In genomic region chr2:156494465-156494864, GRCm38 (mm10) we compare ENCODE assay signal across 14 mouse cellular contexts. TPM values are rescaled to one million over a fixed set of nuclear protein-coding genes. Genes with fewer than 3 reads are reported as not detected.
DNase-seq lines count a peak whose midpoint lies in the region; ATAC-seq lines count a peak whose summit lies in the region.
"Had no signal": no experiment of that assay in that cellular context is flagged by ENCODE, and none has a peak within 500 bp of the region (broad histone marks: within the 10 kb centered on the region; RNA-seq: fewer than 3 reads in every experiment).

No protein-coding gene starts in this region.

- no peak for DNase-seq in heart, embryonic 10.5 days (ENCODE audit: low spot score)
- no peak for DNase-seq in heart, adult 11 months
- no peak for DNase-seq in neural tube, embryonic 11.5 days (ENCODE audit: low spot score)
- no peak for DNase-seq in spleen, postnatal 14 days (ENCODE audit: low spot score in 2 of 2)
- no peak for DNase-seq in cerebellum, postnatal 10 days
- DNase-seq: heart, adult 18-20 months; layer of hippocampus, postnatal 36 days; thymus, postnatal 4 days had no signal

- no peak overlapping the region for H3K4me2 ChIP-seq in neural tube, embryonic 11.5 days (ENCODE audit: low read depth)
- no peak overlapping the region for H3K4me2 ChIP-seq in neural tube, embryonic 15.5 days
- no peak overlapping the region for H3K4me2 ChIP-seq in intestine, embryonic 16.5 days (ENCODE audit: low read depth, low read length)
- H3K4me2 ChIP-seq: embryonic facial prominence, embryonic 15.5 days; kidney, embryonic 15.5 days had no signal

- no peak for ATAC-seq in neural tube, embryonic 11.5 days (ENCODE audit: insufficient read depth, low FRiP score, low TSS enrichment)
- ATAC-seq in neural tube, embryonic 15.5 days (ENCODE audit: low FRiP score) = no peak
- ATAC-seq in intestine, embryonic 16.5 days = peak; percentile 36; the same call in 1 of the 2 replicates
- peak; percentile 25 for ATAC-seq in megakaryocyte-erythroid progenitor cell, adult 5-6 weeks (replicated peaks; ENCODE audit: low FRiP score, low TSS enrichment, poor library complexity, severe bottlenecking)
- ATAC-seq: activated CD4-positive, CD25-positive, alpha-beta regulatory T cell, adult 4 months had no signal

- H3K9ac ChIP-seq in neural tube, embryonic 11.5 days (ENCODE audit: low read length) = no peak overlapping the region
- no peak overlapping the region for H3K9ac ChIP-seq in neural tube, embryonic 15.5 days (replicated peaks)
- H3K9ac ChIP-seq in intestine, embryonic 16.5 days (ENCODE audit: low read depth, low read length) = no peak overlapping the region
- H3K9ac ChIP-seq: embryonic facial prominence, embryonic 15.5 days; kidney, embryonic 15.5 days had no signal

- no peak overlapping the region for H3K4me3 ChIP-seq in heart, embryonic 10.5 days
- no peak overlapping the region for H3K4me3 ChIP-seq in neural tube, embryonic 11.5 days (ENCODE audit: low read depth, low read length)
- H3K4me3 ChIP-seq in neural tube, embryonic 15.5 days (replicated peaks) = no peak overlapping the region
- no peak overlapping the region for H3K4me3 ChIP-seq in intestine, embryonic 16.5 days (ENCODE audit: low read length)
- H3K4me3 ChIP-seq: embryonic facial prominence, embryonic 15.5 days; kidney, embryonic 15.5 days had no signal

- H3K36me3 ChIP-seq in heart, embryonic 10.5 days = peaks cover 13% of the 10 kb centered on the region
- no peaks in the 10 kb centered on the region; the same call in 1 of the 2 replicates for H3K36me3 ChIP-seq in neural tube, embryonic 11.5 days (ENCODE audit: control insufficient read depth, insufficient read depth, low read length)
- H3K36me3 ChIP-seq in neural tube, embryonic 15.5 days = peaks cover 47% of the 10 kb centered on the region
- H3K36me3 ChIP-seq in intestine, embryonic 16.5 days (ENCODE audit: control insufficient read depth, insufficient read depth, low read length) = peaks cover 3% of the 10 kb centered on the region; the same call in 1 of the 2 replicates

- no peaks in the 10 kb centered on the region for H3K27me3 ChIP-seq in heart, embryonic 10.5 days (ENCODE audit: insufficient read depth, poor library complexity, severe bottlenecking)
- H3K27me3 ChIP-seq in neural tube, embryonic 11.5 days (ENCODE audit: control insufficient read depth, insufficient read depth, low read length) = no peaks in the 10 kb centered on the region
- H3K27me3 ChIP-seq in neural tube, embryonic 15.5 days (replicated peaks) = no peaks in the 10 kb centered on the region
- no peaks in the 10 kb centered on the region for H3K27me3 ChIP-seq in intestine, embryonic 16.5 days (replicated peaks; ENCODE audit: control insufficient read depth, insufficient read depth, low read length)
- H3K27me3 ChIP-seq: embryonic facial prominence, embryonic 15.5 days; kidney, embryonic 15.5 days had no signal

- WGBS in heart, embryonic 10.5 days = 72% methylated on average over 9 of the region's 9 CpGs
- WGBS in neural tube, embryonic 11.5 days = 79% methylated on average over 9 of the region's 9 CpGs
- WGBS in neural tube, embryonic 15.5 days = 85% methylated on average over 9 of the region's 9 CpGs
- WGBS in intestine, embryonic 16.5 days = 84% methylated on average over 9 of the region's 9 CpGs

- H3K4me1 ChIP-seq in heart, embryonic 10.5 days = peaks cover 42% of the 10 kb centered on the region
- peaks cover 7% of the 10 kb centered on the region; the same call in 1 of the 2 replicates for H3K4me1 ChIP-seq in neural tube, embryonic 11.5 days (ENCODE audit: control insufficient read depth, insufficient read depth, low read length)
- peaks cover 27% of the 10 kb centered on the region for H3K4me1 ChIP-seq in neural tube, embryonic 15.5 days
- peaks cover 7% of the 10 kb centered on the region for H3K4me1 ChIP-seq in intestine, embryonic 16.5 days (ENCODE audit: control insufficient read depth, insufficient read depth, low read length)

- peak overlapping the region; percentile 59 for H3K27ac ChIP-seq in heart, embryonic 10.5 days
- H3K27ac ChIP-seq in neural tube, embryonic 11.5 days (ENCODE audit: low read depth, low read length) = 0 out of 2 replicates have a peak overlapping the region, but pooled peaks have one; percentile 10
- H3K27ac ChIP-seq in neural tube, embryonic 15.5 days (replicated peaks) = no peak overlapping the region
- no peak overlapping the region for H3K27ac ChIP-seq in intestine, embryonic 16.5 days (ENCODE audit: low read length)
- H3K27ac ChIP-seq: embryonic facial prominence, embryonic 15.5 days; kidney, embryonic 15.5 days had no signal

- no peaks in the 10 kb centered on the region for H3K9me3 ChIP-seq in heart, embryonic 10.5 days
- no peaks in the 10 kb centered on the region for H3K9me3 ChIP-seq in neural tube, embryonic 11.5 days (ENCODE audit: control insufficient read depth, low read length)
- H3K9me3 ChIP-seq in neural tube, embryonic 15.5 days (replicated peaks) = no peaks in the 10 kb centered on the region
- H3K9me3 ChIP-seq in intestine, embryonic 16.5 days (ENCODE audit: control insufficient read depth, low read length) = no peaks in the 10 kb centered on the region
- H3K9me3 ChIP-seq: embryonic facial prominence, embryonic 15.5 days; kidney, embryonic 15.5 days had no signal

RNA-seq across cellular contexts. Expression of gene Aar2, which starts 52.9 kb away (rescaled TPM):
- 28.0 and 31.8 TPM in 2 replicates for polyA plus RNA-seq in heart, embryonic 10.5 days (2016; fragmentation: Nextera tagmentation; extraction: Ambion mirVana)
- 52.7 and 52.9 TPM in 2 replicates for polyA plus RNA-seq in neural tube, embryonic 11.5 days (2014; fragmentation: Nextera tagmentation; extraction: Ambion mirVana)
- polyA plus RNA-seq in neural tube, embryonic 15.5 days (2015; fragmentation: Nextera tagmentation; extraction: Ambion mirVana) = 42.0 and 42.8 TPM in 2 replicates
- polyA plus RNA-seq in intestine, embryonic 16.5 days (2015; fragmentation: Nextera tagmentation; extraction: Ambion mirVana) = 33.1 and 33.2 TPM in 2 replicates
- total RNA-seq in megakaryocyte-erythroid progenitor cell, adult 5-6 weeks (2014; fragmentation: Nextera tagmentation) = 20.2 and 21.2 TPM in 2 replicates
- total RNA-seq in megakaryocyte-erythroid progenitor cell, adult 5-6 weeks (2017) = 8.3 and 16.9 TPM in 2 replicates

Comparison
In these comparisons a context has a peak if more than half of its experiments do, and no peak if none do; other contexts are left out.
1. H3K27ac ChIP-seq: peak in heart, embryonic 10.5 days (single experiment) and neural tube, embryonic 11.5 days (single experiment); none in neural tube, embryonic 15.5 days (single experiment) and intestine, embryonic 16.5 days (single experiment).
2. ATAC-seq: peak in intestine, embryonic 16.5 days (single experiment) and megakaryocyte-erythroid progenitor cell, adult 5-6 weeks (single experiment); none in neural tube, embryonic 11.5 days (single experiment) and neural tube, embryonic 15.5 days (single experiment).